Mouse (Mus musculus) ovary, postnatal 36 days (tissue): ENCODE data around the gene Zdhhc18.

Source experiments
- DNase-seq: peaks from one replicate; pipeline ENCODE4 v3.0.0; 2022; ENCODE audit warnings: low spot score, mixed read lengths

Zdhhc18 gene

DNA sequence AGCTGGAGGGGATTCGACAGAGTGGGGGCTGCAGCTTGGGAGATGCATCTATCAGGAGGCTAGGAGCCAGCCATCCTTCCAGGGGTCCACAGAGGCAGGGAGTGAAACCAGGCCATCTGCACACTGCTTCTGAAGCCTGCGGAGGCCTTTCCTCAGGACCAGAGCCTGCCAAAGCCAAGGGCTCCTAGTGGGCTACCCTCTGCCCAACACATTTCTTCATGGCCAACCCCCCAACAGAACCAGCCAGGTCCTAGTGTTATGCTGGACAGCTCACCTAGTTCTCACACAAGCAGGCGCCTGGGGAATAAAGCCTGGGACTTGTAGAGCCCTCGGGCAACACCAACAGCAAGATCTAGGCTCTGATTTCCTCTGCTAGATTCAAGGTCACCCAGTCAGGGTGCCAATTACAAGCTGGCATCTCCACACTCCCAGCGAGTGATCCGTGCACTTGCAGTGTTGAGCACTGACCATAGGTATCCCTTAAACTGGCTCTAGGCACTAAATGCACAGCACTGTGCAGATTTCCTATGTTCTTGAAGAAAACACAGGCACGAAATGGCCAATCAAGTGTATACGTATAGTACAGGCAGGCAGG is 19.5 kb downstream of the Zdhhc18 start:
- DNase-seq: no peak

GRCm38 (mm10) chr4:133629191-133629590 is 20.8 kb downstream of the Zdhhc18 start:
- DNase-seq: no peak

DNA sequence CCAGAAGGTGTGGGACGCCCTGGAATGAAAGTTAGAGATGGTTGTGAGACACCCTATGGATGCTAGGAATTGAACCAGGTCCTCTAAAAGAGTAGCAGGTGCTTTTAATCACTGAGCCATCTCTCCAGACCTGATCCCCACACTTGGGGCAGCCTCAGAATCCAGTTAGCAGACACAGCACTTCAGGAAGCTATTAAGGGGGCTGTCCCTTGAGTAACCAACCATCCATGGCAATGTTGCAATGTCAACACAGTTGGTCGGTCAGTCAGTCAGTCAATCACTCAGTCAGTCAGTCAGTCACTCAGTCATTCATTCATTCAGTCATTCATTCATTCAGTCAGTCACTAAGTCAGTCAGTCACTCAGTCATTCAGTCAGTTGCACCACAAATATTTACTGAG is 21.4 kb downstream of the Zdhhc18 start:
- DNase-seq: no peak

GRCm38 (mm10) chr4:133627039-133627438 is 22.9 kb downstream of the Zdhhc18 start:
- DNase-seq: no peak

DNA sequence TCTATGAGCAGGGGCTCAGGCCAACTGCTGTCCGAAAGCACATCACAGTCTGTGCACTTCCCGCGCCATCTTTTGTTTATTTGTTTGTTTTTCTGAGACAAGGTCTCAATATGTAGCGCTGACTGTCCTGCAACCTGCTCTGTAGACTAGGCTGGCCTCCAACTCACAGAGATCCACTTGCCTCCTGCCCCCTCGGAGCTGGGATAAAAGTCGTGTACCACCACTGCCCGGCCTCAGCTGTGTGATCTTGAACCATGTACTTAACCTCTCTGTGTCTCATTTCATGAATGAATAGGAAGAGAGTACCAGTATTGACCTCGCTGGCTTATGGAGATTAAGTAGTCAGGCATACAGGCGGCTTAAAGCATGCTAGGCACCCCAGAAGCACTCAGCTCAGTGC is 23.3 kb downstream of the Zdhhc18 start:
- no peak for DNase-seq

- DNase-seq: no peak
Observed at GRCm38 (mm10) chr4:133626221-133626620, 23.7 kb downstream of the Zdhhc18 start.

- no peak for DNase-seq
Observed at GRCm38 (mm10) chr4:133625621-133626071, 24.3 kb downstream of the Zdhhc18 start.

DNA sequence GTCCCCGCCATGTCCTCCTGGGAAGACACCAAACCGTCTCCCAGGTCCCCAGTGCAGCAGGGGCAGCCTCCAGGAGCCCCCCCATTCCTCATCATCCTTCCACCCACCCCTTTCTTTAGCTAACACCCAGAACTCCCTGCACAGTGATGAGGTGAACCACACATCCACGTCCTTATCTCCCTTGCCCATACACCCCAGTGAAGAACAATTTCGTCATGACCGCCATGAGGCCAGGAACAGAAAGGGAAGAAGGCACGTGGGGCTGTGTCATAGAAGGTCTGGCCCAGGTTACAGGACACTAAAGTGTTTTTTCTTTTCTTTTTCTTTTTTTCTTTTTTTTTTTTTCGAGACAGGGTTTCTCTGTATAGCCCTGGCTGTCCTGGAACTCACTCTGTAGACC is 25.1 kb downstream of the Zdhhc18 start:
- no peak for DNase-seq

GRCm38 (mm10) chr4:133622161-133622695 is 27.7 kb downstream of the Zdhhc18 start:
- no peak for DNase-seq

DNA sequence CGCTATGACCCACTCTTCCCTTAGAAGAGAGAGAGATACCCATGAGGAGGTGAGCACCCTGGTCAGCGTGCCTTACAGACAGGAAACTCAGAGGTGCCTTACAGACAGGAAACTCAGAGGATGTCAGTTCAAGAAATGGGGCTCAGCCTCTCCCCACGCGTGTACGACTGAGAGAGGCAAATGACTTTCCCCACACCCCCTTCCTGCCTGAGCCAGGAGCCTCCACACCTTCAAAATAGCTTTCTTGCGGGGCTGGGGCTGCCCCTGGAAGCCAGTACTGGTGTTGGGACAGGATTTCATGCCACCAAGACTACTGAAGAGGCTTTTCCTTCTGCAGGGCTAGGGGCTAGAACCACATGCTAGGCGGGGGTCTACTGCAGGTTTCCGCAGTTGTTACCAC is 29.3 kb downstream of the Zdhhc18 start:
- DNase-seq: no peak

DNA sequence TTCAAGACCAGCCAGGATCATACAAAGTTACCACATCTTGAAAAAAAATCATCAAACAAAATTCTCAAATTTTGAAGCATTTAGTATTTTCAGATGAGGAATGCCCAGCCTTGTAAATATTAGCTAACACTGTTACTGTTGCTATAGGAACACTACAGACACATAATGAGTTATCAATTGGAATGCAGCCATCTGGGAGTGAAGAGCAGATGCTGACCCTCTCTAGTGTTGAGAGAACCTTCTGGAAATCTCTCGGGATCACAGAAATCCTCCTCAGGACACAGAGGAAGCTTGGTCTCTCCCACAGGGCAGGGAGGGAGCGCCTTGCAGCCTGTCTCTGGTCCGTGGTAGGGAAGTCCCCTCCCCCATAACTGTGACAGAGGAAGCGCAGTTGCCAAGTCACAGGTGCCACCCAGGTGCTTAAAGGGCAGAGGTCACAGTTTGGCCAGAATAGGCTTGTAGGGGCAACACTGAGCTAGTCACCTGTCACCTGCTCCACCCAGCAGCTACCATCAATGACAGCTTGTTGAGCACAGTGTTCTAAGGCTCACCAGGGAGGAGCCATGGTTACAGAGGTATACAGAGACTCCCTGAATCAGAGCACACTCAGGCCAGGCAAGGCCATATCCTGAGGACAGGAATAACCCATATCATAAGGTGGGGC is 30.3 kb downstream of the Zdhhc18 start:
- no peak for DNase-seq

- DNase-seq: no peak
Observed at GRCm38 (mm10) chr4:133617936-133618335, 32.0 kb downstream of the Zdhhc18 start.

- DNase-seq: no peak
Observed at GRCm38 (mm10) chr4:133615416-133615815, 34.5 kb downstream of the Zdhhc18 start.

DNA sequence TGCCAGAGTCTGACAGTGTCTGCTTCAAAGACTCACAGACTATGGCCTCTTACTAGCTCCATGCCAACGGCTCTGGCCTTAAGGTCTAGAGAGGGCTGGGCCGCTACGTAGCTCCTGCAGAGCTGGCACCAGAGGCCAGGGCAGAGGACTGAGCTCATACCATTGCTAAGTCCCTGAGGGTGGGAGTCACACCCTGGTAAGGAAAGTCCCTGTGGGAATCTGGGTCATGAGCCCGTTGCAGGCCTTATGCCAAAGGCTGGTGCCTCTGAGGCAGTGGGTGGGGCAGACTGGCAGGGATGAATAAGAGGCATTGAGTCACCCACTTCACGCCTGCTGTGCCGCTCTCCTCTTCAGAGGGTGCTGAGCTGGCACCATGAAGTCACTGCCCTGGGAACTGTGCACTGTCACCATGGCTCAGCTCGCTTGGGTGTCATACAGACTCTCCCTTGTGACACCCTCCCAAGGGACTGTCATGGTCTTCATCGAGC is 35.6 kb downstream of the Zdhhc18 start:
- no peak for DNase-seq

- no peak for DNase-seq
Observed at GRCm38 (mm10) chr4:133613867-133614266, 36.1 kb downstream of the Zdhhc18 start.

- DNase-seq: no peak
Observed at GRCm38 (mm10) chr4:133613026-133613425, 36.9 kb downstream of the Zdhhc18 start.

DNA sequence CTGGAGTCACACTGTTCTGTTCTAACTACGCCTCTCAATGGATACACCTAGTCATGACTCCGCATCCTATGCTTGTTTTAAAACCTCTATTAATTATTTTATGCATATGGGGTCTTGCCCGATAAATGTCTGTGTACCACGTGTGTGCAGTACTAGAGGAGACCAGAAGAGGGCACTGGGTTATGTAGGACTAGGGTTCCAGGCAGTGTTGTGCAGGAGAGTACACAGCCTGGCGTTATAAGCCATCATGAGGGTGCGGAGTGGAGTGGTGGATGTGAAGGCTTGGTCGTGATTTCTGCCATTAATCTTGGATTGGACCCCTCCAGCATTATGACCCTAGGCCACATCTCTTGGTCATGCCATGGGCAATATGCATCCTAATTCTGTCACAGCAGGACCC is 37.5 kb downstream of the Zdhhc18 start:
- DNase-seq: no peak

DNA sequence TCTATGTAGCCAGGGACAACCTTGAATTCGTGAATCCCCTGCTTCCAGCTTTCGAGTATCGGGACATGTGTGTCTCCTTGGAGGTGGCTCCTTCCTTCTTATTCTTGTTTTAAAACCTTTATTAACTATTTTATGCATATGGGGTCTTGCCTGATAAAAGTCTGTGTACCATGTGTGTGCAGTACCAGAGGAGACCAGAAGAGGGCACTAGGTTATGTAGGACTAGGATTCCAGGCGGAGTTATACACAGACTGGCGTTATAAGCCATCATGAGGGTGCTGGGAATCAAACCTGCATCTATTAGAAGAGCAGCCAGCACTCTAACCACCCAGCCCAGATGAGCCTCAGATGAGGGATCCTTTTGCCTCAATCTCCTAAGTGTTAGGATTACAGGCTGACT is 38.1 kb downstream of the Zdhhc18 start:
- DNase-seq: no peak

DNA sequence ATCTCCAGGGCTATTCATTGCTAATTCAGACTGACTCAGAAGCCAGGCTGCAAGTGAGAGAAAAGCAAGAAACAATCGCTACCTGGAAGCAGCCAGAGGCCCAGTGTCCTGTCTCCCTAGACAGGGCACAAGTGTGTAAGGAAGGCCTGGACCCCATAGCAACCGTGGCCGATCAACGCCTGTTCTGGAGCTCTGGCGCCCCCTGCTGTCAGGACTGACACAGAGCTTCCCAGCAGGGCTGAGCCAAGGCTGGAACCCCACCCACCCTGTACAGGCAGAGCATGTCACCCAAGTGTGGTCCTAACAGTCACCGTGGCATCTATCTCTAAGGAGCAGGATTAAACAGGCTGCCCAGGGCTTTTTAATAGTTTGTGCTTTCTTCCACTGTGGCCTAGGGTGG is 40.2 kb downstream of the Zdhhc18 start:
- peak; percentile 84 for DNase-seq

DNA sequence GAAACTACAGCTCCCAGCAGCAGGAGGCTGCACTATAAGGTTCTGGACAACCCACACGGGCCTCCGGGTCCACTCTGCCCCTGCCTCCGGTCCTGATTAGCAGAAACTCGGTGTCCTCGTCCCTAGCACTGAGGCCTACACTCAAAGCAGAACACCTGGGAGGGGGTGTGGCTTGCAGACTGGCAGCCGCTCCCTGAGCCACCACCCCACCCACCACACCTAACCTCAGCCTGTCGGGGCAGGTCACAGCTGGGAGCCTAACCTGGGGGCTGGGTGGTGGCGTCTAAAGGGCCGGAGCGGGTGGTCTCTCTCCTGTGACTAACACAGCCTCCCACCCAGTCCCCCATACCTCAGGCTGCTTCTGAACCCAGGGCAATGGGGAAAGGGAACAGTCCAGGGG is 42.7 kb downstream of the Zdhhc18 start:
- DNase-seq: no peak

GRCm38 (mm10) chr4:133605330-133605729 is 44.6 kb downstream of the Zdhhc18 start:
- no peak for DNase-seq

GRCm38 (mm10) chr4:133604856-133605255 is 45.1 kb downstream of the Zdhhc18 start:
- DNase-seq: no peak

GRCm38 (mm10) chr4:133604175-133604574 is 45.8 kb downstream of the Zdhhc18 start:
- DNase-seq: no peak

- DNase-seq: no peak
Observed at GRCm38 (mm10) chr4:133603056-133603455, 46.9 kb downstream of the Zdhhc18 start.
